Mouse (Mus musculus): ENCODE measurements around the gene Gpr87.

DNA sequence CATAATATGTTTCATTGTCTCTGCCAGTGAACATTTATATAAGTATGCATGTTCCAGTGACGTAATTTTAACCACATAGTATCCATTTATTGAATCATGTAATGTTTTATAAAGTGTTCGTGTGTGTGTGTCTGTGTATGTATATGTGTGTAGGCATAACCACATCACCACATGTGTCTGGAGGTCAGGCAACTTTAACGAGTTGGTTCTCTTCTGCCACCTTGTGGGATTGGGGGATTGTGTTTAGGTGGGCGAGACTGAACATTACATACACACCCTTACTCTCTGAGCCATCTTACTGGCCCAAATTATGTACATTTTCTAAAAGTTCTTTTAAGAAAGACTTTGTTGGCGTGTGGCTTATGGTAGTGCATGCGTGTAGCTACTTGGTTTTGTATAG lies 26.4 kb downstream of the Gpr87 start:
- TF ChIP-seq POLR2A (IDR thresholded peaks at IDR 0.05; ENCODE audit: borderline replicate concordance, extremely low read depth, insufficient read depth, insufficient read length, poor library complexity, severe bottlenecking) (no peak), CTCF (IDR thresholded peaks at IDR 0.05; ENCODE audit: borderline replicate concordance, extremely low read depth, insufficient read depth, insufficient read length) (no peak)

Measured in brain, embryonic 14.5 days (tissue).